Mouse (Mus musculus) CD4-positive, CD25-positive, alpha-beta regulatory T cell, adult 2 months (primary cell): Measurements from ENCODE around the gene Polr3a.

Source experiments
- DNase-seq: peaks from one replicate; pipeline ENCODE4 v3.0.0-alpha.2; 2012; ENCODE audit warnings: low read depth, low spot score

Polr3a gene

DNA sequence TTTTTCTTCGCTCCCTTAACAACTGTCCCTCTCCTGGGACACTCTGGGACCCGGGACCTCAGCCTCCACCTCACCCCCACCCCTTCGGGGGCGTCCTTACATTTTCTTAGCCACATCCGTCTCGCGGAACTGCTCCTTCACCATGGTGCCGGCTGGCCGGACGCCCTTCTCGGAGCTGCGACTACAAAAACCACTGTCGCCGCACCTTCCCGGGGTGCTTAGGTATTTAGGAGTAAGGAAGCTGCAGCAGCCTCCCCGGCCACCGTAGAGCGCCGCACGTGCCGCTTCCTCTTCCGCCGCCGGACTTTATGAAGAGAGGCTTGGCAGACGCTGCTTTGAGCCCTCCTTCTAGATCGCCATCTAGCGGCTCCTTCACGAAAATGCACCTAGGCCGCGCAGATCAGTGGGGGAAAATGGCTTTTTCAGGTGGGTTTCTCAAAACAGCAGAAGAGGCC lies at the start of gene Polr3a, which contains the start of gene Rps24:
Polr3a (minus strand) TSS at position 286 of the 455 bp plus-strand sequence.
Rps24 (plus strand) TSS at position 353 of the 455 bp plus-strand sequence.
- peak; percentile 94 for DNase-seq

DNA sequence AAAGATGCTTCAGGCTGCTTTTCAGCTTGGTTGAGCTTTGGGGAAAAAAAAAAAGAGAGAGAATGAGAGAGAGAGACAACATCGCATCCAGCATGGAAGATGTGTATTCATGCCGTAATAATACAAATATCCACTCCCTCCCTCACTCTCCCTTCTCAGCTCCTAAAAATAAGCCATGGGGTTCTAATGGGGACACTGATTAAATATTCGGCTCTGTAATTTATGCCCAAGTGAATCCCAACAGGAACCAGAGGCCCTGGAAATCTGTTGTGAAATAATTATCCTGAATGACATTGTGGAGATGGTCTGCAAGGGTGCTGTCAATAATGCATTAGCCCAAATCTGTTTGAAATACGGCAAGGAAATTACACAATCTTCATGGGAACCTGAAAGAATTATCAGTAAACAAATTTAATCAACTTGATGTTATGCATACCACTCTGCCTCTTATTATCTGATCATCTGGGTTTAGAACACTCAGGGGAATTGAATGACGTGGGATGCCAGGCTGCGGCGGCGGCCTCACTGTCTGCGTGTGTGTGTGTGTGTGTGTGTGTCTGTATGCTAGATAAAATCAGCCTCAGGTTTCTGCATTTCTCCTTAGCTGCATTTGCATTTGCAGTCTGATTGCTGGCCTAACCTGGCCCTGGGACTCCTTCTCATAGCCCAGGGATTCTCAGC lies 48.1 kb upstream of the Polr3a start:
- DNase-seq: no peak

DNA sequence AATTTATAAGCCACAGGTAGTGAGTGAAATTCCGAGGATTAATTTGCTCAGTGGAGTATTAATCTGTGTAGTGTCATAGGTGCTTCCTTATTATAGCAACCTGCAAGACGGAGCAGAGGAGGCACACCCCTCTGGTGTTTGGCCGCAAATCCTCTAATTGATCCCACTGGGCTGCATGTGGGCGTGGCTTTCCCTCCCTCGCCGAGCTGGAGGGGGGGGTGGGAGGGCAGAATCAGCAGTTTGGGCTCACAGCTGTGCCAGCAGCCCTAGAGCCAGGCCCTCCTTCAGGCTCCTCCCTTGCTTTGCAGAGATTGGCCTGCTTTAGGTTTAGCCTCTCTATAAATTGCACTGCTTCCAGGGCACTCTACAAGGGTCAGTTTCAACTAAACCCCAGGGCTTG lies 43.4 kb upstream of the Polr3a start:
- no peak for DNase-seq

DNA sequence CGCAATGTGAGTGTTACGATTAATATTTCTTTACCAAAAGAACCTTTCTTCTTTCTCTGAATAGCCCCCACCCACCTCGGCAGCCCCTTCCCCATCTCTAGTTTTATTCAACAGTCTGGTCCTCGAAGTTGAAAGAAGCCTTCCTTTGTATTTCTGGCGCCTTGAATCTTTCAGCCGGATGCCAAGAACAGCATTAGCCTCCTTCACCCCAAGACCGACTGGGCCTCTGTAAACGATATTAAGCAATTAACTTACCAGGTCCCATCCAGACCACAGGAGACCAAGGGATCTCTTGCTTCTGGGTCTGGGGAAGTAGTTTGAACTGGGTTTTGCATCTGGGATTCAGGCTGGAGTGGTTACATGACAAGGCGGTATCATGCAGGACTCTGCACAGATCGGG lies 39.6 kb upstream of the Polr3a start:
- DNase-seq: no peak

DNA sequence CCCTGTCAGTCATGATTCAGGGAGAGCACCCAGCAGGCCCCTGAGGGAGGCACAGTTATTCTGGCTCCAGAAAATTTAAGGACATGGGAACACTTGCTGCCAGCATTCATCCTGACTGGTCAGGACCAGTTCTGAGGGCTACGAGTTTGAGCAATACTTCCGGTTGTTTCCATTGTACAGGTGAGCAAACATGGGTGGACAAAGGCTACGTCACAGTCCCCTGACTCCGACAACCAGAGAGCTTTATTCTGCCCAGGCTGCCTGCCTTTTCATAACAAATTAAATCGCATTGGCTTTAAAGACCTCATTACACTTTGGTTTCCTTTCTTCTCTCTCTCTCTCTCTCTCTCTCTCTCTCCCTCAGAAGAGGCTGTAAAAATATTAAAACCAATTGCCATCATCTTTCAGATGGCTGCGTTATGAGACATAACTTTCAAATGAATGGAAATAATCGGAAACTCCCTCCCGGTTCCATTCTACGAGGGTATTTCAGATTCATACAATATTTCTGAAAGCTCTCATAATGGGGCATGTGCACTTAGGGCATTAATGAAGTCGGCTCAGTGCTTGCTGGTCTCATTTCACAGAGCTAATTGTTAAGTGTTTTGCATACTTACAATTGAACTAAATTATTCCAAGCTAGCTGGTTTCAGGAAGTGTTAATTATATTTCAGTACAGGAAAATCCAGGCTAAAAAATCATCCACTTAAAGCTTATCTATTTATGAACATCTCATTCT lies 39.0 kb upstream of the Polr3a start:
- DNase-seq: no peak

DNA sequence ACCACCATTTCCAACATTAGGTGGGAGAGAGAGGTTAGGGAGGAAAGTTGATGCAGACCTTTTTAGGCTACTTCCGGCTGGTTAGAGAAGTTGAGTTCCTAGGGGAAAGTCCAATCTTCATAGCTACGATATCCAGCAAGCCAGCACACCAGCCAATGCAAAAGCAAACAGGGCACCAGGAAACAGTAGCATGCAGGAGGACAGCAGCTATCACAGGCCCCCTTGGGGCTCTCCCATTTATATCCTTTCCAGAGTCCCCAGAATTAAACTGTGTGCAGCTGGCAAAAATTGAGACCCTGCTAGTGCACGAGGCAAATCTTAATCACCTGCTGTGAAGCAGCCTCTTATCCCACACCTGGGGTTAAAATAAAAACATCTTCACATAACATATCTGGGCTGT lies 38.3 kb upstream of the Polr3a start:
- no peak for DNase-seq

DNA sequence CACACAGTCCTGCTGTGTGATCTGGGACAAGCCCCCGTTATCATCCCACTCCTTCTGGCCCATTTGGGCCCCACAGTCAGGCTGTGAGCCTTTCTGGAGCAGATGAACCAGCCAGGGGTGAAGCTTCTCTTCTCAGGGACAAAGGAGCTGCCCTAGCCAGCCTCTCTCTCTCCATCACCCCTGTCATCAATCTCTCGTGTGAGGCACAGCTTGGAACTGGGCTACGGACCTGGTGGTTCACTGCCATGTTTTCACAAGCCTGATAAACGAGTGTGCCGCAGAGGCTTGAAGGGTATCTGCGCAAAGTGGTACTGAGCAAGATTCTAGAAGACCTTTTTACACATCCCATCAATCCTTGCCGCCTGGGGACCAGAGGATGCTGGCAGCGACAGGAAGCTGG lies 34.7 kb upstream of the Polr3a start:
- no peak for DNase-seq

DNA sequence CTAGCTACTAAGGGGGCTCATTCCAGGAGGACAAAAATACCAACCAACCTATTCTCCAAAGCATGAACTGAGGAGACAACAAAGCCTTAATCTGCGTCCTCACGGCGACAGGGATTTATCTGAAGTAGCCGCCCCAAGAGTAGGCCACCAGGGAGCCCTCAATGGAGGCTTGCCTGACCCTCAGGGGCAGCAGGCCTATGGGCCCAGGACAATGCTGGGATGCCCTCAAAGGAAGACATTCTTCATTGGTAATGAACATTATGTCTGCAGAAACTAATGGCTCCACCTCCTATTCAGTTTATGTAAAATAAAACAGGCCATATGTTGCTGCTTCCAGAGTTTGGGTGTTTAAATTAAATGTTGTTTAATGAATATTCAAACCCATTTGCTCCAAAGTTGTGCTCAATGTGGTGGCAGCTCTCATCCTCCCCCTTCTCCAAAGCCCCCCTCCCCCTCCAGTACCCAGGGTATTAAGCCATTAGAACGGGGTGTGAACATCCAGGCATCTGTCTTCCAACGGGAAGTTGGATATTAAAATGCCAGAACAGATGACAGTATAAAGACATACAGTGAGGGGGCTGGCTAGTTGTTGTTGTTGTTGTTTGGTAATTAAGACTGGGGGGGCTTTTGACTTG lies 25.8 kb upstream of the Polr3a start:
- DNase-seq: no peak

DNA sequence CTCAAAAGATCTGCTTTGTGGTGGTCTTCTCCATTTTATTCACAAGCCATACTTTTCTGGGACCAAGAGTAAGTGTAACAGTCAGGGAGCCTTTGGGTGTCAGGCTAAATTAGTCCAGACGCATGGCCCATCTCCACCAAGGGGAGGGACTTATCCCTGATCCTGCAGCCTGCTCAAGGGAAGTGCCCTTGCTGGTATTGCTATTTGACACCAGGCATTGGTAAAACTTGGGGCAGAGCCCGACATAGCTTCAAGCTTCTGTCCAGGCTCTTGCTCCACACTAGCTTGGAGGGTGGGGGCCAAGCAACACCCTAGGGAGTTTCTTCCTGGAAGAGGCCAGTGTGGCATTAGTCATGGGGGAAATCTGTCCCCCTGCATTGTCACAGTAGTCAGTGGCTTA lies 23.8 kb upstream of the Polr3a start:
- DNase-seq: no peak

DNA sequence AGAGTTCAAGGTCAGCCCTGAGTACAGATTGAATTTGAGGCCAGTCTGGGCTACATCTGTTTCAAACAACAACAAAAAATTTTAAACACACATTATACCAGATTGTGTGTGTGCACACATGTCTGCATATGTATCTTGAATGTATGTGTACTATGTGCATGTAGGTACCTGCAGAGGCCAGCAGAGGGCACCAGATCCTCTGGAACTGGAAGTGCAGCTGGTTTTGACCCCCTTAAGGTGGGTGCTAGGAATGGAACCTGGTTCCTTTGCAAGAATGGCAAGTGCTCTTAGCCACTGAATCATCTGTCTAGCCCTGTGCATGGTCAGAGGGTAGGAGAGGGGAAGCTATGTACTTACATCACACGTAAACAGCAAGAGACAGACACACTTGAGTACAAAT lies 23.4 kb upstream of the Polr3a start:
- no peak for DNase-seq

DNA sequence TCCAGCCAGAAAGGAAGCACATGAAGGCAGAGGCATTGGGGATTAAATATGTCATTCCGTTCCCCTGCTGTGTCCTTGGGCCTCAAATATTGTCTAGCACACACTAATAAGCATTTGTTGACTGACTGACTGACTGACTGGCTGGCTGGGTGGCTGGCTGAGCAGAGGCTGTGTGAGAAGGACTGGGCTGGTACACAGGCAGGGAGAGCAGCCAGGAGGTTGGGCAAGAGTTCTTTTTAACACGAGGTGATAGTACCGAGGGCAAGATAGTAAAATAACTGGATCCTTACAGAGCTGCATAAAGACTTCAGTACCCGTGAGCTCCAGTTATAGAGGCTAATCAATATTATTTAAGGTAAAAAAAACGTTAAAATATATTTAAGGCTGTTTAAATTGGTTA lies 22.7 kb upstream of the Polr3a start:
- no peak for DNase-seq

DNA sequence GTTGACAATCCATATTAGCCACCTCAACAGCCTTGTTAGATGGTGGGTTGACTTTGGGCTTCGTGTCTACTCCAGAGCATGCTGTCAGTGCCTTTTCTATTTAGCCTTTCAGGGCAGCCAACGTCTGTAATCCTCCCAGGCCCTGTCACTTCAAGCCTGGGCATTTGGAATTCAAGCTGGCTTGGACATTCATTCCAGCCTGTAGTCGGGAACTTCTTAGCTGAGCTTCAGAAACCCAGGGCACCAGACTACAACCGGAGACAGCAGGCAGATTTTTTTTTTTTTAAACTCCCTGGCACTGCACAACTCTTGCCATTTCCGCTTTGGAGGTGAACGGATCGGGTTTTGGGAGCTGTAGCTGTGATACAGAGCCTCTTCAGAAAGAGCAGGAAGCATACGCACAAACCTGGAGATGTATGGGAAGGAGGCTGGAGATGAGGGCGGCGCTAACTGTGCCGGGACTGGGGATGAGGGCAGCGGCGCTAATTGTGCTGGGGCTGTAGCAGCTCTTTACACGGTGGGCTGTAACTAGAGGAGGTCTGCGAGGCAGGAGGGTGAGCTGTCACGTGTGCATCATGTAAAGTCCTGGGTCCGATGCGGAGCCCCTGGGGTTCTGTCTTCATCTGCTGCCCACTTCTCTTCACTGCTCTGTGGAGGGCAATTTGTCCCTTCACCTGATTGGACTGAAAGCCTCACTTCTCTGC lies 21.4 kb upstream of the Polr3a start:
- DNase-seq: no peak

DNA sequence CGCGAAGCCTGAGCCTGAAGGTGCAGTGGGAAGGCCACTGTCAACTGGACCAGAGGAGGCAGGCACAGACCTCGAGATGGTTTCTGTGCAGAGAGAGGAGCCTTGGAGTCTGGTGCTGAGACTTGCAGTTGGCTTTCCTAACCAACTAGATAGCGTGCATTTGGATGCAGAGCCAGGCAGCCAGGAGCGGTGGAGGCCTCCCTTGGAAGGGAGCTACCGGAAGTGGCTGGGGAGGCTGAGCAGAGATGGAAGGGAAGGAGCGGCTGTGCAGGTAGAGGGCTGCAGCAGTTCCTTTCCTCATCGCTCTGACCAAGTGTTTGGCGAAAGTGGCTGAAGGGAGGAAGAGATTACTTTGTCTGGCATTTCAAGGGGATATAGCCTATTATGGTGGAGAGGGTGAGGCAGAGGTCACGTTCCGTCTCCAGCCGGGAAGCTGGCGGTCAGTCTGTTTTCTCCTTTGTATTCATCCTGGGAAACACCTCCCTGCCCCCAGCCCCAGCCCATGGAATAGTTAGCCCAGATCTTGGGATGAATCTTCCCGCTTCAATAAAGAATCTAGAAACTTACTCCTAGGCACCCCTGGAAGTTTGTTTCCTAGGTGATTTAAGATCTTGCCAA lies 20.7 kb upstream of the Polr3a start:
- DNase-seq: no peak

DNA sequence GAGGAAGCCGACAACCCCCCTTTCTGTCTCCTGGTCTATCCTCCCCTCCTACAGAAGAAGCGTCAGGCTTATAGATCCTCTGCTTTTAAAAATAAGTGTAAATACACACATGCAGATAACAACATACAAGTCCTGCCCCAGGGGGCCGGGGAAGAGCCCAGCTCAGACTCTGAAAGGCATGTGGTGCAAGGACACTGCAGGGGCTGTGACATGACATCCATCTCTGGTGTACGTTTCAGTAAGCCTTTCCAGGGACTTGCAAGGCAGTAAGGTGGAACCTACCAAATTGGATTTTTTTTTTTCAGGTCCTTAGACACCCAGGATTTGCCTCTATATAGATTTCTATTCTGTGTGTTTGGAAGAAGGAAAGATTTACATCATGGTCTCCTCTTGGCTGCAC lies 14.4 kb upstream of the Polr3a start:
- DNase-seq: no peak

DNA sequence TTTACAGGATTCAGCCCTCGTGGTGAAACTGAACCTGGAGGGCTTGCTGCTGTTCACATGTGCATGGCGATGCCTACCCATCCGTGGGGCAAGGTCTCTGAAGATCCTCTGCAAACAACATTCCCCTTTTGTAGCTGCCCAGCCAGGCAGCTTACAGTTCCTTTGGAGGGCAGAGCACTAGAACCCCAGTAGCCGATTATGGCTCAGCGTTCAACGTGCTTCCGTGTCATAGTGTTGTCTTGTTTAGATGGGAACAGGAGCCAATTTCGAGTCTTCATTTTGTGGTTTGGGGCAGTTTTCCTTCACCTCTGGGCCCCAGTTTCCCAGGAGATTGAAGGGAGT lies 14.0 kb upstream of the Polr3a start:
- DNase-seq: no peak

DNA sequence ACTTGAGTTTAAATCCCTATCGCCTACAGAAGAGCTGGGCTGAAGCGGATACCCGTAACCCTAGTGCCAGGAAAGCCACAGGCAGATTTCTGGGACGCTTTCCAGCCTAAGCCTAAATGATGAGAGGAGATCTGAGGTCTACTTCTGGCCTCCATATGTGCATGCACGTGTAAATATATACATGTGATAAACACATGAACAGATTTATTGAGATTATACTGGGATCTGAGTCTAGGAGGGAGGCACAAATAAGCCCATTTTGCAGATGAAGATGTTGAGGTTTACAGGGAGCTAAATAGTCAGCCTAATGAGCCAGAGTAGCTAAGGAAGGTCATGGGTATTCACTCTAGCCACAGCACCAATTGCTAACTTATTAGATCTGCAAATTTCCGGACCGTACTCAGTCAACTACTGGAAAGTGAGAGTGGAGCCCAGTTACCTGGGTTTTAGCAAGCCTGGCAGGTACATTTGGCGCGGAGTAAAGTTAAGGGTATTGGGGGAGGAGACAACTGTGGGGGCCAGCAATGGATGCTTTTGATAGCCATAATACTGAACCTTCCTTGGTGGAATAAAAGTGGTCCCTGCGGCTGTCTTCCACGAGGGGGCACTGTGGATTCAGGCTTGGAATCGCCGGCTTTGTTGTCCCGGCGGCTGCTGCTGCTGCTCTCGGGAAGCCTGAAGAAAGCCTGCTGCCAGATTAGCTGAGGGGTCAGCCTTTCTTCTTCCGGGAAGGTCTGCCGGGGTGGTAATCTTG lies 13.4 kb upstream of the Polr3a start:
- DNase-seq: peak; percentile 63

DNA sequence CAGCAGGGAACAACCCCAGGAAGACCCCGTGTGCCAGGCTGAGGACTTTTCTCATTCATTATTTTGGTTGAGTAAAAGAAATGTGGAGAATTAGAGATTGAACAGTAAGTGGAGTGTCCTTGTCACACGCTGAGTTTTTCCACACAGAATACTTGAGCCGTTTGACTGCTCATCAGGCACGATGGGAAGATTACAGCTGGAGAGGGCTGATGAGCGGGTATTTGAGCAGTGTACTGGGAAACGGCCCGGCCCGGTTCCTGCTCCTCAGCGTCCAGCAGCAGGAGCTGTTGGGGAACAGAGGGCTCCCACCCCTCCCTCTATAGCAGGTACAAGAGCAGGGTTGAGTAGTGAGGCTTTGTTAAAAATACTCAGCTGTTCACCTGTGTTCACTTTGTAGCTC lies 12.6 kb upstream of the Polr3a start:
- no peak for DNase-seq

DNA sequence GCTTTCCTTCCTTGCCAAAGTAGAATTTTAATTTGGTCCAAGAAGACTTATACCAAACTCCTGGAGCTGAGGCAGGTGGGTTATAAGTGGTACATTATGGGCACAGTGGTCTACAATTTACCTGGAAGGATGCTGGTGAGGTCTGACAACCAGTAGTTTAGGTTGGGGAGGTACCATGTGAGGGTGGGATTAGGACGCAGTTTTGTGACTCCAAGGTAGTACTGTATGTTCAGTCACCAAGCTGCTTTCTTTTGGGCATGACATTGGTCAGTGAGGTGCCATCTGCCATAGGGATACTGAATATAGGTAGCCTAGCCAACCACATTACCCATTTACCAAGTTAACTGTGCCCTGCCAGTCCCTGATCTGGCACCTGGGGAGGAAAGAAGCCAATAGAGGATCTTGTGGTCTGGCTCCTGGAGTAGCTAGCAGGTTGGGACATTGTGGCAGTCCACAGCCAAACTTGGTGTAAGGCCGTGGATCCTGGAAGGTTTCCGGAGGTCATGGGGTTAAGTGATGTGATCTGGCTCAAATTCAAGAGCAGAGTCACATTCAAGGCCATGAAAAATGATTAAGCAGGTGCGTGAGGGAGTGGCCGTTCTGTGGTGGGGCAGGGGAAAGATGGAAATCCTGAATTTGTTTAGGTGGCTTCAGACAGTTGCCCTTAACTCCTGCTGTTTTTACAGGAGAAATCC lies 11.8 kb upstream of the Polr3a start:
- DNase-seq: no peak

DNA sequence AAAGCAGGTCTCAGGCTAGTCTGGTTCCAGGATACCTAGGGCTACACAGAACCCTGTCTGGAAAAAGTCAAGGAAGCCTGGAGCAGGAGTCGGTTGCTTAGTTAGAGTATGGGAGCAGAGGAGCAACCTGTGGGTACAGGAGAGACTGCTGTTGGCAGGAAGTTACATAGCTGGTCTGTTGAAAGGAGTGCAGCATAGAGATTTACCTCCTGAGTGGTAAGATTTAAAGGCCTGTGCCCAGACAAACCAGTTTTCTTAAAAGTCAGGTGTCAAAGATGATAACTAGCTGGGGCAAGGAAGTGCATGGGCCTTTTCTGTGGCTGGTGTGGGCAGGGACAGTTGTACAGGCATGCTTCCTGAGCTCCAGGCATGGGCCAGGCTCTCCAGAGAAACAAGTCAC lies 10.6 kb upstream of the Polr3a start:
- DNase-seq: no peak

DNA sequence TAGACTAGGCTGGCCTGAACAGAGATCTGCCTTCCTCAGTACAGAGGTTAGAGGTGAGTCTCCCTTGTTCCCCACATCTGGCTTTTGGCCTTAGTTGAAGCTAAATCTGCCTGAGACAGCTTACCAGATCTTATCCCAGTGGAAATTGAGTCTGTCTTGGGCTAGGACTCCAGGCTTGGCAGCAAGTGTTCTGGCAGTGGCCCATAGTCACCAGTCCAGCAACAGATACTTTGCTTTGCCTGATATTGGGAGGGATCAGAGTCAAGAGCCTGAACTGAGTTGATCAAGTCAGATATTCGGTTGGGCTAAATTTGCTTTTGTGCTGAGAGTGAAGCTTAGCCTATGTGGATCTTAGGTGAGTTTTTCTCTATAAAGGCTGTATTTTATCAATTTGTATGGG lies 9.6 kb upstream of the Polr3a start:
- DNase-seq: no peak

DNA sequence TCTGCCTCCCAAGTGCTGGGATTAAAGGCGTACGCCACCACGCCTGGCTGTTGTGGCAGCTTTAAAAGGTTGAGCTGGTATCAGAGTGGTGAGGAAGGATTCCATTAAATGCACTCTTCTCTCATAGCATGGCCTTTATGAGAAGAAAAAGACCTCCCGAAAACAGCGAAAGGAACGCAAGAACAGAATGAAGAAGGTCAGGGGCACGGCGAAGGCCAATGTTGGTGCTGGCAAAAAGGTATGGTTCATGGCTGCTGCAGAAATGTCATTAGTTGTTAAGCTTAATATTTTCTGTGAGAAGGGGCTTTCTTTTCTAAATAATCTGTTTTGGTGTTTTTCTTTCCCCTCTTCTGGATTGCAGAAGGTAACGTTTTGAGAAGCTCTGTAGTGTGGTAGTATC lies 6.4 kb upstream of the Polr3a start:
- DNase-seq: no peak
